Mouse (Mus musculus) mesoderm, embryonic 11.5 days (tissue): ENCODE data around the gene Frmd4a.
"Not testable (repeated sequence)": the region's sequence is repeated elsewhere in the genome, so short reads cannot be mapped to it uniquely, and the experiment has no call there.

Source experiments
- DNase-seq: peaks from one replicate; pipeline ENCODE4 v3.0.0-alpha.2; 2012; ENCODE audit warnings: low read depth, low spot score

Gene Frmd4a

DNA sequence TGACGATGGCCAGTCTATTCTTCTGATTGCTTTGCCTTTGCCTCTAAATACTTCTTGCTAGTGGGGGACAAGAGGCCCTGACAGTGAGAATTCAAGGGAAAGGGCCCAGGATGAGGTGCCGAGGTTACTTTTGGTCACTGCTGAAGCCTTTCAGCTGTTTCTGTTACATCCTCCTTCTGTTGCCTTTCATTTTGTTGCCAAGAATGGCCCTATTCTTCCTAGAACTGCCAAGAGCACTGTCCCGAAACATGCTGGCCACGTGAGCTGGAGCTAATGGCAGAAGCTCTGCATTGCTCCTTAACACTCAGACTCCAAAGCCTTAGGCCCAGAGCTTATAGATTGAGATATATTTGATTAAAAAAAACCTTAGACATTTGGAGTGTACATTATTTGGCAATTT, 178.5 kb downstream of the Frmd4a start:
- DNase-seq: no peak

DNA sequence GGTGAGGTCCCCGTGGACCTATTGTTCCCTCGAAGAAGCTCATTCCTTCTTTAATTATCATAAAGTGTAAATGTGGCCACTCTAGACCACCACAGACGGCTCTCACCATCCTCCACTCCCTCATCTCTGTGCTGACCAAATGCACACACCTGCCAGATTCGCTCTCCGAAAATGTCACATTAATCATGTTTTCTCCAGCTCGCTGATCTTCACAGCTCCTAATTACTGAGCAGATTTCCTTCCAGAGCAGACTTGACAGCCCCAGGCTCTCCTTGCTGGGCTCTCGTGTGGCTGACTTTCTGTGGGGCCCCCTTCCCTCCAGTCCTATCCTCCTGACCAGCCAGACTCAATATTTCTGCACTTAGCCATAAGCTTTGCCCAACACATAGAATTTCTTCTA, 191.7 kb downstream of the Frmd4a start:
- no peak for DNase-seq

DNA sequence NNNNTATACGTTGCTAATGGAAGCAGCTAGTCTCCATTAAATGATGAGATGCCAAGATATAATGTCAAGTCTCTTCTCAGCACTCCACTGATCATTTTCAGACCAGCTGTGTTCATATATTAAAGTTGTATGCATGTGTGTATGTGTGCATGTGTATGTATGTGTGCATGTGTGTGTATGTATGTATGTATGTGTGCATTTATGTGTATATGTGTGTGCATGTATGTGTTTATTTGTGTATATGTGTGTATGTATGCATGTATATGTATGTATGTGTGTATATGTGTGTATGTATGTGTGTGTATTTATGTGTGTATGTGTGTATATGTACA, 204.9 kb downstream of the Frmd4a start:
- no peak for DNase-seq

DNA sequence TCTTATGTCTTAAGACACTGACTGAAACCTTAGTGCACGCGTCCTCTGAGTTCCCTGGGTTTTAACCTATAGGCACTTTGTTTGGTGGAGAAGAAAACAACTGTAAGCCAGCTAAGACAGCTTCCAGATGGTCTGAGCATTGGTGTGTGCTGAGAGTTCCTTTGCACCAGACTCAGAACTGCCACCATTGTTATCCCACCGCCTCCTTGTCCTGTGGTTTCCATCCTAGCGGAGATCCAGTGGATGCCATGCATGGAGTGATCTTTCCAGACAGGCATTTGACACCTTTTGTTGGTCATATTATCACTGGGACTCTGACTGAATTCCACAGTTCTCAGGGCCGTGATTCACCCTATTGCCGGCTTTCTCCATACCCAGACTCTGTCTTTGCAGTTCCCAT, 205.8 kb downstream of the Frmd4a start:
- DNase-seq: no peak

DNA sequence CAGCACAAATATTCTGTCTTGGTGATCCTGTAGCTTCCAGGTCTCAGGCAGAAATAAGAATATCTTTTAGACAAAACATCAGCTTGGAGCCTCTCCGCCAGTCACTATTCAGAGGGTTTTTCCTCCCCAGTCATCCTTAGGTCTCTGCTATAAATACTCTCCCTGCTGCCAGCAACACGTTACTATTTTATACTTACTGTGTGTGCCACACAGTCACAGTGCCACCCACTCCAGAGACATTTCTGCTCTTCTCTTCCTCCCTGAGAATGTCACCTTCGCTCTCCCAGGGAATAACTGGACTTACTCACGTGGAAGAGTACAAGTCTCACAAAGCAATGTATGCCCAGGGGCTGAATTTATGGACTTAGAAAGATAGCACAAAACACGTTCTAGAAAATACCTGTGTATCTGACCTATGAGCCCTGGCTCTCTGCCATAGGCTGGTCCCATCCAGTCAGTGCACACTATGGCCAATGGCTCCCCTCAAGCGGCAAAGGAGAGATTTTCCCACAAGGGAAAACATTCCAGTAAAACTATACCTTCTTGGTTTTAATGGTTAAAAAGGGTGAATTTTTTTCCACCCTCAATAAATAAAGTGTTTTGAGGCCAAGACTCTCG, 209.5 kb downstream of the Frmd4a start:
- DNase-seq: no peak

DNA sequence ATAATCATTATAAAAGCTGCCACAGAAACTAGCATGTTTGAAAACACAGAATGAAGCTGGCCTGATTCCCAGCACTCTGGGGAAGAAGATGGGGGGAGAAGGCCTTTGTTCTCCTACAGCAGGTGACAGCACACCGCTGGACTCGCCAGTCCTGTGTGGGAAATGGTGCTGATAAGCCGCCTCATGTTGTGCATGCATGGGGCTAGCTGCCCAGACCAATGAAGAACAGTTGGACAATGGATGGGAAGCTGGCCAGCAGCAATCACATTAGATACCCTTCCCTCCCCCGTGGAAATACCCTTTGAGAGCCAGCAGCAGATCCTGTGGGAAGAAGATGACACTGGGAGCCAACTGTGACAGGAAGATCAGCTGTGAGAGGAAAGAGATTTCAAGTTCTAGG, 210.0 kb downstream of the Frmd4a start:
- DNase-seq: no peak

DNA sequence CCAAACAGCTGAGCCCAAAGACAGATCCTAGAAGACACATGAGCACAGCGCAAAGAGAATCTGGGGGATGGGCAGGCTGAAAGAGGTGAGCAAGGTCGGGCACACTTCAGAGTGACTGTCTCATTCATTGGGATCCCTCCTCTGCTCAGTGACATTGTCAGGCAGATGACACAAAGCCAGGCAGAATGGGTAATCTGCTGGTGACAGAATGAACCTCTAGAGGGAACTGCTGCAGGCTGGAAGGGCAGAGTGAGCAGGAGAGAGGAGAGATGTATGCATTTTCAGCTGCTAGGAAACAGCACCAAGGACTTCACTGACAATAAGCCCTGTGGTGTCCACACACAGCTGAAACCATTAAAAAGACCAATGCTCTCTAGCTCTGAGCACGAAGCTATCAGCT, 211.0 kb downstream of the Frmd4a start:
- DNase-seq: no peak

DNA sequence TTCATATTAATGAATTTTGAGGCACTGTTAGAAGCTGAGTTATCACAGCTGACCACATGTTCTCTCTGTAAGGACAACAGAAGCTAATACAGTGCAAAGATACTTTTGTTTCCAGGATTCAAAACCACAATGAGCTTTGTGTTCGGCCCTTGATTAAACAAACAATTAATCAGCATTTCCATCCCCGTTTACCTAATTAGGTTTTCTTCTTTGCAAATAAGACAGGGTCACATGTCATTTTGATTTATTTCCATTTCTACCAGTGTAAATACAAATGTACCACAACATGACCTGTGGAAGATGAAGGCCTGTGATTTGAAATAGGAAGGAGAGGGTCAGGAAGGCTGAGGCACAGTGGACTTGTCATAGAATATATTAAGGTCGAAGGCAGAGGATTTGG, 214.8 kb downstream of the Frmd4a start:
- DNase-seq: no peak

DNA sequence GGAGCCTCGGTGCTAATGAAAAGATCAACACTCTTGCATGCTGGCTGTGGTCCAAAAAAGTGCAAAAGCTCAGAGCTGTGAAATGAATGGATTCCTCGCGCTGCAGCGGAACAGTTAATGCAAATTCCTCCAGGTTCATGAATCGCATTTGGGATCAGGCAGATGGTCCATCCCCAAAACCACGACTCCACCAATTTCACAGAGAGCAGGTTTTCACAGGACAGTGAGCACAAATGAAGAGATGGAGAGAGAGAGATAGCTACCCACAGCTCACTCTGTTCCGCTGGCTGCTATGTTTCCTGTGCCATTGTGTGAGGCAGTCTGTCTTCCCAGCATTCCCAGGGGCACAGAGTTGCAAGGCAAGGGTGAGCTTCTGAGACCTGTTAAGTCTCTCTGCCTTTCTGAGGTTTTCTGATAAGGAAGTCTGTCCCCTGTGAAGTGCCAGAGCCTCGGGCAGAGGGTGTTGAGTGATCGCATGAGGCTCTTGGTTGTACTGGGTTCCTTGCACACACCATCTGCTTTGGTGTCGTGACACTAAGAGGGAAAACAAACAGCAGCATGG, 215.3 kb downstream of the Frmd4a start:
- peak; percentile 45 for DNase-seq

DNA sequence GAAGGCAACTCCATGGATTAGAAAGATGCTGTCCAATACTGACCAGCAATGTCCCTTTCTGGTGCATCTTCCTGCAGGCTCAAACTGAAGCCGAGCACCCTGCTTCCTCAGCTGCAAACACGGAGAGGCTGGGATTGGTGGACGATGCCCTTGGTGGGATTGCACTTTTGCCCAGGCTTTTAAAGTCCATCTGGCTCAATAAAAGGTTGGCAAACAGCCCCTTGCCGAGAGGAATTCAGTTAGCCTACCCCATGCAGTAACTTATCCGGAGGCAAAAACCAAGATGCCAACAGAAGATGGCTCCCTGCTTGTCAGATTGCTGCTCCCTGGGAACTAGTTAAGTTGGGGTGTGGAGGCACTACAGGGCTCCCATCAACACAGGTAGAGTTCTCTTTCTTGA, 220.2 kb downstream of the Frmd4a start:
- no peak for DNase-seq

DNA sequence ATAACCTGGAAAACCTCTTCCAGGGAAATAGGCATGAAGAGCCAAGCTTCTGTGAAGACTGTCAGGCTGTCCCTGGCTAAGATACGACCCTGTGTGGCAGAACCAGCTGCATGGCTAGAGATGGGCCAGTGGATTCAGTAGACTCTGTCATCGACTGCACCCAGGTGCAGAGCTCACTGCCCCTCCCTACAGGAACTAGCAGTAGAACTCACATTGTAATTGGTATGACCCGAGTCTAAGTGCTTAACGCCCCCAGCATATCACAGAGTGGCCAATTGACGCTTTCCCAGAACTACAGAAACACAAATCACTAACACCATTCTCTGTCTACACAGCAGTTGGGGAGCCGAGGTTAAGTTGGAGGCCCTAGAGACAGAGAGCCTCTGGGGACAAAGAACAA, 232.2 kb downstream of the Frmd4a start:
- DNase-seq: peak; percentile 58

DNA sequence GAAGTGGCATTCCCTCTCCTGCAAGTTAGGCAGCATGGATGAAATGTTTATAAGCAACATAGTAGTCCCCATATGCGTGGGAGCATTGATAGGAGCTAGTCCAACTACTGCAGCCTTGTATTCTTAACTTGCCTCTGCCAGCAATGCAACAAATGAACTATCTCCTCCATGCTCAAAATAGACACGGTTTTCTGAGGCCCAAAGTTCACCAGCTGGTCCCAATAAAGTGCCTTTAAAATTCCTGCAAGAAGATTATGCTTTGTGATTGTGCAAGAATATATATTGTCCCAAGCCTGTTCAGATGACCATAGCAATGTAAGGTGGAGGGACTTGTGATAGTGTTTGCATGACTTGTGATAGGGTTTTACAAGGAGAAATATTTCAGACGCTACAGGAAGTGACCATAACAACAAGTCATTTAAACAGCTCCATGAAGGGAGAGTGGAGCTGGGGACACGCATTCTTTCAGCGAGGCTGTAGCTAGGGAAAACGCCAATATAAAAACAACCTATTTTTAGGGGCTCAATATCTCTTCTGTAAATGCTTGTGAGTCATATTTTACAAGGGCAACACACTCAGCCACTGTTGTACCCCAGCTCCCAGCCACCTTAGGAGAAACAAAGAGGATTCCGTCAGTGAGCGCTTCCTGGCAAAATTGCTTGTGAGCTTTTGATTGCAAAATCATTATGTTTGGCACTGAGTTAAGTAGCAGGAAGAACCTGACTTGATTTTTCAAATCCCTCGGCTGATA, 235.2 kb downstream of the Frmd4a start:
- DNase-seq: no peak

DNA sequence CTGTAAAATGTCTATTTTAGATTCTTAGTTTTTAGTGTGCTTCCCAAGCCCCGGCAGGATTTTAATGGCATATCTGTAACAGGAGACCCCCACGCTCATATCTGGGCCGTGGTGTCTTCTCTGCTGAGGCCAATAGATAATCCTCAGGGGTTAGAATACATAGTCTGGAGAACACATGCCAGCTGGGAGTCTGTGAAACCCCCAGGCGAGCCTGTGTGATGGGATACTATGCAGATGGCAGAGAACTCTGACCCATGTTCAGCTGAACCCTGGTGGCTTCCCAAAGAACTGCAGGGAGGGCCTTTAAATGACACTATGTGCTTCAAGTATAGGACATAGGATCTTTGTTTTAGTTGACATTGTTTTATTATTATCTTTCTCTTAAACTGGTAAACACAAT, 235.8 kb downstream of the Frmd4a start:
- peak; percentile 70 for DNase-seq

DNA sequence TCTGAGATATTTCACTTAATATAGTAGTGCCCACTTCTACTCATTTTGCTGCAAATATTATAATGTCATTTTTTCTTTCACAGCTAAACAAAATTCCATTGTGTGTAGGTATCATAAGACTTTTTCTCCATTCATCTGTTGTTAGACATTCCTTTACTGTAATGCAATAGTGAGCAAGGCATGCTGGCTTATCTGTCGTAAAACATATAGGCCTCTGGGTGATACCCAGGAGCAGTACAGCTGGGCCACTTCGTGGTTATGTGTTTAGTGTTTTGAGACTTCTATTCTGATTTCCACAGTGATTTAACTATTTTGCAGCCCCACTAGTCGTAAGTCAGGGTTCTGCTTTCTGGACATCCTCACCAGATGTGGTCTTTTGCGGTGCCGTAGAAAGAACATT, 236.6 kb downstream of the Frmd4a start:
- DNase-seq: no peak

DNA sequence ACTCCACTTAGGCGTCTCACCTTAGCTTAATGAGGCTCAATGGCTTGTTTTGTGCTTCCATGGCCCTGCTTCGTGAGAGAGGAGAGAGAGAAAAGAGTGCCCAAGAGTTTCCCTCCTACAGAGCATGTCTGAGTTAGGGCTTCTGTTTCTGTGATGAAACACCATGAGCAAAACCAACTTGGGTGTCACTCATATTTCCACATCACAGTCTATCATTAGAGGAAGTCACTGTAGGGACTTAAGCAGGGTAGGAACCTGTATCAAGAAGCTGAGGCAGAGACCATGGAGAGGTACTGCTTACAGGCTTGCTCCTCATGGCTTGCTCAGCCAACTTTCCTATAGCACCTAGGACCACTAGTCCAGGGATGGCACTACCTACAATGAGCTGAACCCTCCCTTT, 238.7 kb downstream of the Frmd4a start:
- DNase-seq: no peak

DNA sequence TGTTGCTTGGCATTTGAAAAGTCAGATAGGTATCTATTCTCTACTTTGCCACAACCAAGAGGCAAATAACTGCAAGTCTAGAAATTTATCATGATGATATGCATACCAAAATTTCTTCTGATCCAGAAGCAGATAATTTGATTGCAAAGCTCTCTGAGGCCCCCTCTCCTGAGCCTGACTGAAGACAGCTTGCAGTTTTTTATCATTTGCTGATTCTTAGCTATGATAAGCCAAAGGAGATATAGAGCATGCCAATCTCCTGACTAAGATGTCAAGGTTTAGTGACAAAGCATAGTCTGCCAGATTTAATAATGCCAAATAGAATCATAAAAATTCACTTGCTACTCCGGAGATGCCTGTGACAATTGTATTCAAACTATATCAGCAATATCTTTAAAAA, 240.1 kb downstream of the Frmd4a start:
- DNase-seq: no peak

DNA sequence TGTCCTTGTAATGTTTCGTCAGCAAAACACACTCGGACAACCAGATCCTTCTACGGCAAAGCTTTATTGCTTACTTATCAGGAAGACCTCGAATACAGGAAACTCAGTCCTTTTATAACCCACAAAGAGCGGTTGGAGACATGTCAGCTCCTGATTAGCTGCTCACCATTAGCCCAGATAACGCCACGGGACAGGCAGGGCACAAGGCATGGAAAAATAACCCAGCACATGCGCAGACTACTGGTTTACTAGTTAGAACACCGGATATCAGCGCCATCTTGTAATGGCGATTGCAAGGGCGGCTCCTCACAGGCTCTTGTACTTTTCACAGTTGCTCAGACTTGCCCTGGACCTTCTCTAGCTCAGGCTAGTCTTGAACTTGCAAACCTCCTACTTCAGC, 241.3 kb downstream of the Frmd4a start:
- not testable (repeated sequence) for DNase-seq

DNA sequence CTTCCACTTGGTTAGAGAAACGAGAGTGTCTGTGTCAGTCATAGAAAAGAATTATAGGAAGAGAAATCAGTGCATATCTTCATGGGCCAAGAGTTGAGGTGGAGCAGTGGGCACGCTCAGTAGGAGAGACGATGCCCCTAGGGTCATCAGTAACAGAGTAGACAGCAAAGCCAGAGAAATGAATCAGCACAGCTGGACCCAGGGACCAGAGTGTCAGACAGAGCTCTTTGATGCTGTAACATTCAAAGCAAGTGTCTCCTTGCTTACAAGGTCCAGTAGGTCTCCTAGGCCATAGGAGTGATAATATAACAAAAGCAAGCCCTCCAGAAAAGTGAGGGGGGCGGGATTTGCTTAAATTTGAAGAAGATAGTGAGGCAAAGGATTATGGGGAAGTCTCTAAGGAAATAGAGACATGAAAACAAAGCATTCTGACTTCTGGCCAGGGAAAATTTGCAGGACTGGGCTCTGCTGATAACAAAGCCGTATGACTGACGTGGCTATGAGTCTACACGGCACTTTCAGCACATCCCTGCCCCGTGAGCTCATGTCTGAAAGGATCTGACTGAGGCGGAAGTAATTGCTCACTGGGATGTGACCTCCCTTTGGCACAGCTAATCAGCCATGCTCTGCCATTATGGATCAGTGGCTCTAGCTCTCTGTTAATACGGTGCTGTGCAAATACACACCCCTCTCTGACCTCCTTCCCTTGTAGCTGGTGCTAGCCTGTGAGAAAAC, 243.0 kb downstream of the Frmd4a start:
- DNase-seq: peak; percentile 65

DNA sequence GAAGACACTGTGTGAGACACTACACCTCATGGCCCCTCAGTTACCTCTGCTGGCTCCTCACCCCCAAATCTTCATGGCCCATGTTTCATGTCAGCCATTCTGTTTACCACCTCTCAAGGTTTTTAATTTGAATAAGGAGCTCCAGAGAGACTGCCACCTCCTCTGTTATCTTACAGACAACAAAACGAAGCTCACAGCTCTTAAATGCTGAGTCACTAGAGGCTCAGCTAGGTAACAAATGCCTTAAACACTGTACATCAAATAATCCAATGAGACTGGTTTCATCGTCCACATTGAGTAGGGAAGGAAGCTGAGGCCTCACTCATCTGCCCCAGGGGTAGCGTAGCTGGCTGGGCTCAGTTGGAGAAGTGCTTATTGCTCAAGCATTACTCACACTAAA, 245.2 kb downstream of the Frmd4a start:
- no peak for DNase-seq

DNA sequence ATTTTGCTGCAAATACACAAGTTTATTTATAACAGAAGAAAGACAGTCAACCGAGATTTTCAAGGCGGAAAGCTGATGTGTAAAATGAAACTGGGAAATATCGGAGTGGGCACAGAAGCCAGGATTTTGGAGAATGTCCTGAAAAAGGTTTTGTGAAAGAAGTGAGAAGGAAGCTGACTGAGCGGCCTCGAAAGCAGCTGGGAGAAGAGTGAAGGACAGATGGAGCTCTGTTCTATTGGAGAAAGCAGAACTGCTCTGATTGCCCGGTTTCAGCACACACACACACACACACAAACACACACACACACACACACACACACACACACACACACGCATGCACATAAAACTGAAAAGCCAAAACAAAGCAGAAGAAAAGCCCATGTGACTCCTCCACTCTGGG, 249.9 kb downstream of the Frmd4a start:
- DNase-seq: no peak

DNA sequence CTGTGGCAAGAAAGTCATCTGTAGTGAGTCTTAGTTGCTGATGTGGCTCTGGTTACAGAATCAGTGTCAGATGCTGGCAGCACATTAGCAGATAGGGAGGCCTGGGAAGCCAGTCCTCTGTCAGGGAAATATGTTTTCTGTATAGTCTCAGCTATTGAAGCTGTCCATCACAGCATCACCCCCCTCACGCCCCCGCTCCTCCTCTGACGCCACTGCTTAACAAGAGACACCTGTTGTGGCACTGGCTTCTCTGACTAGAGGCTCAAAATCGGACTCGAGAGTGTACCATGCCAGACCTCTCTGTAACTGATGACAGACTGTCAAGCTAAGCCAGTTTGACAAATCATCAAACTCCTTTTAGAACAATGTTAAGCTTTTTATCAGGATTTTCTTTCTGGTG, 265.3 kb downstream of the Frmd4a start:
- DNase-seq: peak; percentile 71

DNA sequence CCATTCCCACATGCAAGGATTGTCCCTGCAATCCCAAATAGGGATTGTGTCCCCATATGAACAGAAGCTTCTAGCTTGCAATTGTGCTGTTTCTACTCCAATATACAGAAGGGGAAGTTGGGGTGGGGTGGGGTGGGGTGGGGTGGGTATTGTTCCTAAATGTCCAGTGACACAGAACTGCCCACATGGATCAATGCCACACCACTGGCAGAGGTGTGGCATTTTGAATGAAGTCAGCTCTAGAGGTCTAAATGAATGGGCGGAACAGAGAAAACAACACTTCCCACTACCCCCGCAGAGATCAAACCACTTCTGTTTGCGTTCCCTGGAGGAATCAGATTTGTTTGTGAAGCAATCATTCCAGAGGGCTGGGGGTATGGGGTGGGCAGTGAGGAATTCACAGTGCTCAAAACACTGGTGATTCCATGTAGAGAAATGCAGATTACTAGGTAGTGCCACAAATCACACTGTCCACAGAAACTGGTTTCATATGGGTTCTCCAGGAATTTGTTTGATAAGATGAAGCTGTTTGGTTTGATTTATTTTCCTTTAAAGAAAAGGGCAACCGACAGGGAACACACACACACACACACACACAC, 268.3 kb downstream of the Frmd4a start:
- DNase-seq: no peak
